Mouse (Mus musculus) liver, adult 2 months (tissue): ENCODE data around the gene Tcf7l1. TPM values are rescaled to one million over a fixed set of nuclear protein-coding genes. Genes with fewer than 3 reads are reported as not detected.

Experiments used
- DNase-seq: peaks from one replicate; pipeline ENCODE4 v3.0.0-alpha.2; 2011; ENCODE audit warnings: low read depth, low spot score; ENCODE audit errors: extremely low read depth
- H3K27ac ChIP-seq: fragments of 200-500 bp; replicated peaks from 2 replicates; pipeline ENCODE4 v1.5.1; 2012; ENCODE audit warnings: low read depth, mild to moderate bottlenecking, control low read depth, inconsistent platforms, low read length; ENCODE audit not compliant: insufficient read depth
- H3K27me3 ChIP-seq: fragments of 200-500 bp; 2 replicates; pipeline ENCODE4 v1.6.1; 2012; ENCODE audit warnings: mild to moderate bottlenecking, moderate library complexity, low read length, inconsistent platforms; ENCODE audit not compliant: control insufficient read depth, insufficient read depth
- H3K36me3 ChIP-seq: fragments of 200-500 bp; 2 replicates; pipeline ENCODE4 v1.6.1; 2012; ENCODE audit warnings: low read length, inconsistent platforms; ENCODE audit not compliant: control insufficient read depth, insufficient read depth
- H3K4me1 ChIP-seq: fragments of 200-500 bp; 2 replicates; pipeline ENCODE4 v1.6.1; 2011; ENCODE audit warnings: low read length; ENCODE audit not compliant: control insufficient read depth, insufficient read depth
- H3K4me3 ChIP-seq: fragments of 200-500 bp; 2 replicates; pipeline ENCODE4 v1.5.1; 2011; ENCODE audit warnings: low read depth, mild to moderate bottlenecking, control low read depth, low read length, moderate library complexity; ENCODE audit not compliant: insufficient read depth
- H3K79me2 ChIP-seq: fragments of 200-500 bp; 2 replicates; pipeline ENCODE4 v1.6.1; 2012; ENCODE audit warnings: inconsistent platforms, mild to moderate bottlenecking, low read length, moderate library complexity; ENCODE audit not compliant: control insufficient read depth, insufficient read depth
- H3K9ac ChIP-seq: fragments of 200-500 bp; 2 replicates; pipeline ENCODE4 v1.6.1; 2012; ENCODE audit warnings: low read depth, mild to moderate bottlenecking, control low read depth, inconsistent platforms, low read length
- CTCF ChIP-seq: fragments of 200-500 bp; IDR thresholded peaks from 2 replicates; pipeline ENCODE4 v1.5.1; 2011; ENCODE audit warnings: low read depth, low read length, control low read depth
- POLR2A ChIP-seq: fragments of 200-500 bp; IDR thresholded peaks from 2 replicates; pipeline ENCODE4 v1.6.1; 2011; ENCODE audit warnings: low read length, control low read depth; ENCODE audit not compliant: insufficient read depth; ENCODE audit errors: extremely low read depth
- WGBS: fragments of 180-500 bp; shearing (Covaris S2); methylation state at CpG from one replicate; pipeline ENCODE4 v1.1.7; 2018; 5-methylcytosine and 5-hydroxymethylcytosine counted together
- polyA plus RNA-seq: library from polyadenylated mRNA; depleted of rRNA; stranded (reverse); fragments of >200 nt; gene quantifications from 2 replicates; pipeline ENCODE4 v1.2.3, GENCODE M21; 2012
- total RNA-seq: library from RNA; depleted of rRNA; stranded (reverse); fragments of >200 nt; gene quantifications from 2 replicates; pipeline ENCODE4 v1.2.3, GENCODE M21; 2014

The Tcf7l1 gene
- total and polyA plus RNA-seq, 2 experiments: 0.92 to 6.9 TPM

DNA sequence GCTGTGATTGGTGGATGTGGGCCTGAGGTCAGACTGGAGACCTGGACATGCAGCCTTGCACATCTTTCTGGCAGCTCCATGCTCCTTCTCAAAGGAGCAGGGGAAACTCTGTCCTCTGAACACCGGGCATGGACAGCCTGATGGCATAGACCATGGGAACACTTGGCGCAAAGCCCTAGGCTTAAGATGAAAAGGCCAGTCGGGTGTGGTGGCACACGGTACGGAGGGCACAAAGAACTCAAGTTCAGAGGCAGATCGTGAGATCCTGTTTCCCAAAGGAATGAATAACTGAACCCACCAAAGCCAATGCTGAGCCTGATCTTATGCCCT, 128.7 kb downstream of the Tcf7l1 start:
- no peak for TF ChIP-seq CTCF
- TF ChIP-seq POLR2A: no peak
- Histone ChIP-seq H3K79me2 (peaks cover 7% of the 10 kb centered on the region; the same call in 1 of the 2 replicates), H3K27me3 (no peaks in the 10 kb centered on the region), H3K36me3 (no peaks in the 10 kb centered on the region), H3K27ac (no peak overlapping the region), H3K4me3 (no peak overlapping the region), H3K4me1 (0 out of 2 replicates have a peak, but pooled peaks cover 8% of the 10 kb centered on the region), H3K9ac (no peak overlapping the region)
- no peak for DNase-seq
- WGBS: 47% methylated on average over 6 of the region's 6 CpGs

DNA sequence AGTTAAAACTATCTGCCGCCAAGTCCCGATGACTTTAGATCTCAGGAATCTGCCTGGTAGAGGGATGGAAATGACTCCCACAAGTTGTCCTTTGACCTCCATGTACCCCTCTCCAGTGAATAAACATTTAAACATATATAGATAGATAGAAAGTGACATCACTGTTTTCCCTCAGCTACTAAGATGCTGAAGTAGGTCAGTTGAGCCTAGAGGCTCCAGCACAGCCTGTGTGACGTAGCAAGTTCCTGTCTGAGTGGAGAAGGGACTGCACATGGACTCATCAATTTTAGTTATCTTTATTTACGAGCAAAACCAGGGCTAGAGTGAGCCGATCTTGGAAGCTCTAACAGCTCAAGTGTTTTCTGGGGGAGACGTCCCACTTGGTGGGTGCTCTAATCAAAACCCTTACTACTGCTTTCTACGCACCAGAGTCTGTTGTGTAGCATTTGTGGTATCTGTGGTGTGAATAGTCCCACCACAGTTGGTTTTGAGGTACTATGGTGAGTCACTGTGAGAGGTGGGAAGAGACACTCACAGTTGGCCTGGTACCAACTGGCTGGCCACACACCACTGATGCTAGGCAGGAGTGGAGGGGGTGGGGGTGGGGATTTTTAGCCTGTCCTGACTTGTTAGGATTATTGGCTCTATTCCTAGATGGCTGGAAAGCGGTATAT, 129.2 kb downstream of the Tcf7l1 start:
- Histone ChIP-seq H3K9ac (no peak overlapping the region), H3K79me2 (peaks cover 7% of the 10 kb centered on the region; the same call in 1 of the 2 replicates), H3K27me3 (no peaks in the 10 kb centered on the region), H3K4me3 (no peak overlapping the region), H3K27ac (0 out of 2 replicates have a peak overlapping the region, but pooled peaks have one; percentile 5), H3K36me3 (no peaks in the 10 kb centered on the region), H3K4me1 (0 out of 2 replicates have a peak, but pooled peaks cover 8% of the 10 kb centered on the region)
- 64% methylated on average over 8 of the region's 8 CpGs for WGBS
- DNase-seq: no peak
- no peak for TF ChIP-seq CTCF
- no peak for TF ChIP-seq POLR2A

DNA sequence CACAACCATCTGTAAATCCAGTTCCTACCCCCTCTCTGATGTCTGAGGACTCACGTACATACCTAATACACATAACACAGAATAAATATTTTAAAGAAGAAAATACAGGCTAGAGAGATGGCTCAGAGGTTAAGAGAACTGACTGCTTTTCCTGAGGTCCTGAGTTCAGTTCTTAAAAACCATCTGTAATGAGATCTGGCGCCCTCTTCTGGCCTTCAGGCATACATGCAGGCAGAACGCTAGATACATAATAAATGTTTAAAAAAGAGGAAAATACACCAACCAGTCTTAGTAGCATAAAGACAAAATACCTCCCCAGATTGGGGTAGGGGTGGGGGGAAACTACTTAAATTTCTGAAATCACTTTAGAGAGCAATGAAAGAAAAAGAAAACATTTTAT, 131.0 kb downstream of the Tcf7l1 start:
- no peak overlapping the region for H3K27ac ChIP-seq
- H3K9ac ChIP-seq: no peak overlapping the region
- H3K36me3 ChIP-seq: no peaks in the 10 kb centered on the region
- DNase-seq: peak; percentile 52
- WGBS: 53% methylated on average over 3 of the region's 3 CpGs
- peaks cover 13% of the 10 kb centered on the region for H3K4me1 ChIP-seq
- H3K27me3 ChIP-seq: no peaks in the 10 kb centered on the region
- H3K4me3 ChIP-seq: no peak overlapping the region
- TF ChIP-seq POLR2A (no peak), CTCF (peak; percentile 69)
- H3K79me2 ChIP-seq: peaks cover 7% of the 10 kb centered on the region; the same call in 1 of the 2 replicates

DNA sequence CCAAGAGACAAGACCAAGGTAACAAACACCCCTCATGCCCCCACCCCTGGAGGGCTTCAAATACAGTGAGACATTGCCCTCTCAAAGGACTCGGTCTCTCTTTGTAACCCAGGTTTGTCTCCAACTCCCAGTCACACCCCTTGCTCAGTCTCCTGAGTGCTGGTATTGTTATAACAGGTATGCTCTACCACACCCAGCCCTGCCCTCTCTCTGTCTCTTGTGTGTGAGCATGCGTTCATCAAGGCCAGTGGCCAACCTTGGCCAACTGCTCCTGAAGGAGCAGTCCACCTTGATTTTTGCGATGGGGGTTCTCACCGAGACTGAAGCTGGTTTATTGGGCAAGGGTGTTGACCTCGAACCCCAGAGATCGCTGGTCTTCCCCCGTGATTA, 133.0 kb downstream of the Tcf7l1 start:
- no peak for TF ChIP-seq POLR2A
- no peak for TF ChIP-seq CTCF
- no peaks in the 10 kb centered on the region for H3K27me3 ChIP-seq
- DNase-seq: no peak
- peaks cover 7% of the 10 kb centered on the region; the same call in 1 of the 2 replicates for H3K79me2 ChIP-seq
- H3K4me3 ChIP-seq: no peak overlapping the region
- no peak overlapping the region; the same call in 1 of the 2 replicates for H3K27ac ChIP-seq
- H3K4me1 ChIP-seq: peaks cover 13% of the 10 kb centered on the region
- no peaks in the 10 kb centered on the region for H3K36me3 ChIP-seq
- no peak overlapping the region for H3K9ac ChIP-seq
- WGBS: 92% methylated on average over 7 of the region's 7 CpGs

DNA sequence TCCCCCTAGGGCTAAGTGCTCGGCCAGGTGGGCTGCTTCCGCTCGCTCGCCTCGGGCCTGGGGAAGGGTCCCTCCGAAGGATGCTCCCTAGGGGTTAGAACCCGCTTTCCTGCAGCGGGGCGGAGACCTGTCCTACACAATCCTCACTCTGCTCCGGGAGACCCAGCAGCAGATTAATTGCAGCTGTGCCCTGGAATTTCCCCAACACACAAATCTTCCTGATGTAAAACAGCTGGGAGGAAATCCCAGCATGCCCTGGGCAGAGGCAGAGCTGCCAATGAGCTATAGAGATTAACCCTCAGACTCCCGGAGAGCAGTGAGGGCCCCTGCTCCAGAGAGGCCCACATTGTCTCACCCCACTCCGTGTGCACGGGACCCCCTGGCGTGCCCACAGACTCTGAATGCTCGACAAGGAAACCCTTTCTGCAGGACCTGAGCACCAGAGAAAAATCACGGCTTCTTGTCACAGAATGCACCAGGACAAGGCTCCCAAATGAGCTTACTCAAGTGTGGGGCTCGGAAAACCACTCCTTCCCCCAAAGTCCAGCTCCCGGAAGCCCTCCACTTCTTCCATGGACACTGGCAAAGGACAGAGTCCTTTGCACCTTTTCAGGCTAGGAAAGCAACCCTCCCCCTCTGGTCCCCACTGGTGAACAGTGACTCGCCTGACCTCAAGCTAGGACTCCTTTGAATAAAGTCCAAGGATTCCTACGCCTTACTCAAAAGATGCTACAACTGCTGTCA, 133.6 kb downstream of the Tcf7l1 start:
- no peak for DNase-seq
- 68% methylated on average over 20 of the region's 20 CpGs for WGBS
- H3K4me1 ChIP-seq: peaks cover 12% of the 10 kb centered on the region

More for the DNA sequence above, 133.6 kb downstream of the Tcf7l1 start:
- TF ChIP-seq CTCF: no peak
- H3K27me3 ChIP-seq: no peaks in the 10 kb centered on the region
- H3K36me3 ChIP-seq: no peaks in the 10 kb centered on the region
- H3K79me2 ChIP-seq: peaks cover 7% of the 10 kb centered on the region; the same call in 1 of the 2 replicates
- H3K9ac ChIP-seq: 0 out of 2 replicates have a peak overlapping the region, but pooled peaks have one; percentile 43
- peak overlapping the region; percentile 54; the same call in 1 of the 2 replicates for H3K4me3 ChIP-seq
- peak overlapping the region; percentile 75; the same call in 1 of the 2 replicates for H3K27ac ChIP-seq
